Mouse (Mus musculus) forebrain, embryonic 14.5 days (tissue): ENCODE measurements at regions not wholly inside any gene's neighbourhood (a gene's known extent, or its start where the extent isn't known, plus 50 kb on each side); places are given as distances from the start of the nearest gene placed in this dataset.
A peak's percentile ranks its signal among the peaks of the same experiment; 100 is the strongest.
"Not testable (repeated sequence)": the region's sequence is repeated elsewhere in the genome, so short reads cannot be mapped to it uniquely, and the experiment has no call there.

Source experiments
- ATAC-seq: fragments of 200-750 bp; cut with Nextera tagmentation; 2 replicates; pipeline ENCODE4 v1.8.0; 2017; ENCODE audit warnings: mild to moderate bottlenecking, moderate library complexity
- DNase-seq: peaks from one replicate; pipeline ENCODE4 v3.0.0-alpha.2; 2015; ENCODE audit warnings: low spot score
- H3K27ac ChIP-seq: fragments of 300-500 bp; sonication (generic); 2 replicates; pipeline ENCODE4 v1.5.1; 2014; ENCODE audit warnings: low read depth, mild to moderate bottlenecking, control low read depth, low read length, moderate library complexity
- H3K27me3 ChIP-seq: fragments of 300-500 bp; sonication (generic); replicated peaks from 2 replicates; pipeline ENCODE4 v1.6.1; 2014; ENCODE audit warnings: low read length, control low read depth, mixed read lengths; ENCODE audit not compliant: control insufficient read depth, insufficient read depth
- H3K36me3 ChIP-seq: fragments of 300-500 bp; sonication (generic); 2 replicates; pipeline ENCODE4 v1.6.1; 2014; ENCODE audit warnings: low read length, control low read depth; ENCODE audit not compliant: control insufficient read depth, insufficient read depth
- H3K4me1 ChIP-seq: fragments of 300-500 bp; sonication (generic); 2 replicates; pipeline ENCODE4 v1.6.1; 2014; ENCODE audit warnings: antibody characterized with exemption, low read length, control low read depth; ENCODE audit not compliant: control insufficient read depth, insufficient read depth
- H3K4me2 ChIP-seq: fragments of 300-500 bp; sonication (generic); 2 replicates; pipeline ENCODE4 v1.6.1; 2014; ENCODE audit warnings: mild to moderate bottlenecking, control low read depth, low read length
- H3K4me3 ChIP-seq: fragments of 300-500 bp; sonication (generic); 2 replicates; pipeline ENCODE4 v1.5.1; 2014; ENCODE audit warnings: low read depth, low read length, control low read depth
- H3K9ac ChIP-seq: fragments of 300-500 bp; sonication (generic); 2 replicates; pipeline ENCODE4 v1.6.1; 2014; ENCODE audit warnings: mild to moderate bottlenecking, low read length, control low read depth, moderate library complexity
- H3K9me3 ChIP-seq: fragments of 300-500 bp; sonication (generic); replicated peaks from 2 replicates; pipeline ENCODE4 v1.6.1; 2016; ENCODE audit warnings: low read length, control low read depth, mixed read lengths; ENCODE audit not compliant: control insufficient read depth
- WGBS: fragments of 180-500 bp; shearing (Covaris S2); extraction: QIAGEN DNeasy Blood & Tissue Kit; methylation state at CpG from one replicate; pipeline ENCODE4 v1.1.7; 2014; 5-methylcytosine and 5-hydroxymethylcytosine counted together

DNA sequence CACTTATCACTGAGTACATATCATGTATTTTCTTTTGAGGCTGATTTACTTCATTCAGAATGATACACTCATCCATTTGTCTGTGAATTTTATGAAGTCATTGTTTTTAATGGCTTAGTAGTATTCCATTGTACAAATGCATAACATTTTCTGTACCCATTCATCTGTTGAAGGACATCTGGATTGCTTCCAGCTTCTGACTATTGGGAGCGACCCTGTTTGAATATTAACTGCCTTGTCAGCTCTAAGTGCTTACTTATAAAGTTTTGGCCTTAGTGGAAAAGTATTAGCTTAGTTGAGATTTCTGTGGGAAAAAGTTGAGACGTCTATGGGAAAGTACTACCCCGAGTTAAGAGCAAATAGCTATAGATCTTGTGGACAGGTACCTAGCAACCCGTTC is 120.4 kb downstream of the Hnmt start:
- Histone ChIP-seq H3K4me1 (no peaks in the 10 kb centered on the region), H3K27ac (no peak overlapping the region), H3K9me3 (no peaks in the 10 kb centered on the region), H3K9ac (no peak overlapping the region), H3K36me3 (no peaks in the 10 kb centered on the region), H3K27me3 (no peaks in the 10 kb centered on the region), H3K4me2 (no peak overlapping the region), H3K4me3 (no peak overlapping the region)
- DNase-seq (no peak), ATAC-seq (no peak)
- WGBS = 84% methylated on average over 4 of the region's 4 CpGs

DNA sequence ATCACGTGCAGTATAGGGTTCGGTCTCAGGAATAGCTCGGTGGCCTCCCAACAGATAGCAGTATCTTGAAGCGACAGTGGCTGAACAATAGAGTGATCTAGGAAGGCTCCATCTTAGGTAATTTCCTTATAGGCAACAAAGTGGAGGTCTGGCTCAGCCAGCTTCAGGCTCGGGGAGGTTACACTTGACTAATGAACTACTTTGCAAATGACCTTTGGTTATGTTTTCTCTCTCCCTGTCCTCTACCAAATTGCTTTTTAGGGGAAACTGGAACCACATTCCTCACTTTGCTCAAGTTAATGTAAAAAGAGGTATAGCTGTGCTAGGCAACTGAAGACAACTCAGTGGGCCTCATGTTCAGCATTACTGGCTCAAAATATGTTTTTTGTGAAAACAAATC is 122.3 kb downstream of the Hnmt start:
- H3K9me3 ChIP-seq = no peaks in the 10 kb centered on the region
- H3K27me3 ChIP-seq = no peaks in the 10 kb centered on the region
- no peaks in the 10 kb centered on the region for H3K36me3 ChIP-seq
- WGBS = 91% methylated on average over 5 of the region's 5 CpGs
- H3K27ac ChIP-seq = no peak overlapping the region
- no peak for ATAC-seq
- no peaks in the 10 kb centered on the region for H3K4me1 ChIP-seq
- no peak overlapping the region for H3K9ac ChIP-seq
- no peak overlapping the region for H3K4me3 ChIP-seq
- H3K4me2 ChIP-seq = no peak overlapping the region
- no peak for DNase-seq

DNA sequence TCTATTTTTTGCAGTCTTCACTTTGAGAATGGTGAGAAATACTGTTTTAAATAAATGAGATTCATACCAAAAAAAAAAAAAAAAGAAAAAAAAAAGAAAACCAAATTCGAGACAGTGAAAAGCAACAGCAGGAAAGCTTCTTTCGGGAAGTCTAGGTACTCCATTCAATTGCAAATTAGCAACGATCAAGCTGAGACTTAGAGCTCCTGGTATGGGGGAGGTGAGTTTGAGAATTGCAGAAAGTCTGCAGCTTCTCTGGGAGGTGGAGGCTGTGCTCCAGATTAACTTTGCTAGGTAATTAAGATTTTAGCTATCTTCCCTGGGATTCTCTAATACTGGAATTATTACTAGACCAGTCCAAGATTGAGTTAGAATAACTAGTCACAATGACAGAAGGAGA is 140.4 kb downstream of the Hnmt start:
- H3K27ac ChIP-seq, H3K4me3 ChIP-seq, ATAC-seq, H3K27me3 ChIP-seq, H3K9ac ChIP-seq, H3K36me3 ChIP-seq, H3K4me1 ChIP-seq, H3K9me3 ChIP-seq, H3K4me2 ChIP-seq: not testable (repeated sequence)
- peak; percentile 3 for DNase-seq
- WGBS = 32% methylated on average over 3 of the region's 3 CpGs

DNA sequence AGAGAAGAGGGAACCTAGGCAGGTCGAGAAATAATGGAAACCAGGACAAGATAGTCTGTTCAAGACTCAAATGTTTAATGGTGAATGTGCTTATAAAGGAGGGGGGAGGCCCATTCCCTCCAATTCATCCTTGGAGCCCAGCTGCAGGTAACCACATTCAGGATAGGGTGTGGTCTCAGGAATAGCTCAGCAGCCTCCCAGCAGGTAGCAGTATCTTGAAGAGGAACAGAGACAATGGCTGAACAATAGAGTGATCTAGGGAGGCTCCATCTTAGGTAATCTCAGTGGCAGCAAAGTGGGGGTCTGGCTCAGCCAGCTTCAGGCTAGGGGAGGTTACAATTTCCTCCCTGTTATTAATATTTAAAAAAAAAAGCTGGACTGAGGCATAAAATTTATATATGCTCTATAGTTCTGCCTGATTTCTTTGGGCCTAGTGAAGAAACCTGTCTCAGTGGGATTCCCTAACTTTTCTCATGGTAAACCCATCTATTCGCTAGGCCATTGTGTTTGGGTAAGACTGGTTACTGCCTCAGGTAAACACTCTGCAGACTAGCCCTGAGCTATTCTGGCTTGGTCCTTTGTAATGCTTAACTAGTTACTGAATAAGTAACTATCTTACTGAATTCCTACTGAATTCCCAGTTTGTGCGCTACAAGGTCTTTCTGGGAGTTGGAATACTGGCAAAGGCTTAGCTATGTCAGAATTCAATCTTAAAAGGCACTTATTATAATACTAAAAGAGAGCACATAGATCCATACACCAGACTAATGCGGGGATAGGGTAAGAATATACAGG is 142.1 kb downstream of the Hnmt start:
- not testable (repeated sequence) for ATAC-seq

DNA sequence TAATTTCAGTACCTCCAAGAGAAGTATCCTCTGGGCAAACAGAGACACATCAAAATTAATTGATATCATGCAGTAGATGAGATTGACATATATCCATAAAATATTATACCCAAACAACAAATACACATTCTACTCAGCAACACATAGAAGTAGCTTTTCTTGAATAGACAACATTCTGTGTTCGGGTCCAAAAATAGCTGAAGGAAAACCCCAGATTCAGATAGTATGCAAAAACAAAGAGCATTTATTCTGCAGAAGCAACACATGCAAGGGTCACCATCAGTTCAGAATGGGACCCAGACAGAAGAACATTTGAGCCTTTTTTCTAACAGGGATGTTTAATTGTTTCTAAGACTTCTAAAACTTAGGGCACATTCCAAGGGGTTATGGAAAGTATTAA is 150.1 kb downstream of the Hnmt start:
- H3K36me3 ChIP-seq = no peaks in the 10 kb centered on the region
- ATAC-seq (no peak), DNase-seq (no peak)
- no peak overlapping the region for H3K27ac ChIP-seq
- no peak overlapping the region for H3K4me3 ChIP-seq
- H3K4me1 ChIP-seq = no peaks in the 10 kb centered on the region
- 83% methylated on average over 1 of the region's 1 CpGs for WGBS
- H3K4me2 ChIP-seq = no peak overlapping the region
- no peaks in the 10 kb centered on the region for H3K27me3 ChIP-seq
- no peaks in the 10 kb centered on the region for H3K9me3 ChIP-seq
- no peak overlapping the region for H3K9ac ChIP-seq

More for the DNA sequence above, 142.1 kb downstream of the Hnmt start:
- H3K4me1 ChIP-seq, DNase-seq, H3K9ac ChIP-seq, H3K4me3 ChIP-seq, H3K4me2 ChIP-seq, H3K27ac ChIP-seq, H3K9me3 ChIP-seq, H3K27me3 ChIP-seq, H3K36me3 ChIP-seq: not testable (repeated sequence)
- 81% methylated on average over 4 of the region's 4 CpGs for WGBS

DNA sequence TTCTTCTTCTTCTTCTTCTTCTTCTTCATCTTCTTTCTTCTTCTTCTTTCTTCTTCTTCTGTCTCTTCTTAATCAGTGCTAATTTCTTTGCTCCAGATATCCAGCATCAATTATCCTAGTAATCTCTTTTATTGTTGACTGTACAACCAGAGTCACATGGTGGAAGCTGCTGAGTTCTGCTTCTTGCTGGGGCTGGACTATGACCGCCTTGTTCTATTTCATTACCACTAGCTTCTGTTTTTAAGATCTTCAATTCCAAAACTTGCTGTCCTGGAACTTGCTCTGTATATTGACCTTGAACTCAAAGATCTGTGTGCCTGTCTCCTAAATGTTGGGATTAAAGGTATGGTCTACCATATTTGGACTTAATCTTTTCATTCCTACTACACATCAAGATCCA is 152.2 kb downstream of the Hnmt start:
- Histone ChIP-seq H3K27ac (no peak overlapping the region), H3K4me3 (no peak overlapping the region), H3K36me3 (no peaks in the 10 kb centered on the region), H3K9me3 (no peaks in the 10 kb centered on the region), H3K4me1 (no peaks in the 10 kb centered on the region), H3K9ac (no peak overlapping the region), H3K4me2 (no peak overlapping the region), H3K27me3 (no peaks in the 10 kb centered on the region)
- DNase-seq = no peak
- 92% methylated on average over 1 of the region's 1 CpGs for WGBS
- no peak for ATAC-seq

DNA sequence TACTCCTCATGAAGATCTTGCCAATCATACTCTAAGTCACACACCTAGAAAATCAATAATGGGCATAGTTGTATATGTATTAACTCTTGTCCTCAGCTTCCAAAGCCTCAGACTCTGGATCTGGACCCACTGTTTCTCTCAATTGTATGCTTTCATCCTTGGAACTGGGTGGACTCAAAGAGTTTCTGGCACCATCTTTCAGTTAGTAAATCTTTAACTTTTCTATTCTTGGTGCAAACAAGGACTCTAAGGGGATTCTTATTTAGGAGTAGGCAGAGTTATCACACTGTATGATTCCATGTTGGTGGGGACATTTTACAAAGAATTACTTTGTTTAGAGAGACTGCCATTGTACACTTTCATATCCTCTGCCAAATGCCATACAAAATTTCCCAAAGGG is 156.0 kb downstream of the Hnmt start:
- no peak overlapping the region for H3K4me3 ChIP-seq
- H3K9ac ChIP-seq = no peak overlapping the region
- no peak overlapping the region for H3K4me2 ChIP-seq
- no peaks in the 10 kb centered on the region for H3K9me3 ChIP-seq
- ATAC-seq (no peak), DNase-seq (no peak)
- H3K36me3 ChIP-seq = no peaks in the 10 kb centered on the region
- H3K27me3 ChIP-seq = no peaks in the 10 kb centered on the region
- H3K27ac ChIP-seq = no peak overlapping the region
- H3K4me1 ChIP-seq = no peaks in the 10 kb centered on the region

DNA sequence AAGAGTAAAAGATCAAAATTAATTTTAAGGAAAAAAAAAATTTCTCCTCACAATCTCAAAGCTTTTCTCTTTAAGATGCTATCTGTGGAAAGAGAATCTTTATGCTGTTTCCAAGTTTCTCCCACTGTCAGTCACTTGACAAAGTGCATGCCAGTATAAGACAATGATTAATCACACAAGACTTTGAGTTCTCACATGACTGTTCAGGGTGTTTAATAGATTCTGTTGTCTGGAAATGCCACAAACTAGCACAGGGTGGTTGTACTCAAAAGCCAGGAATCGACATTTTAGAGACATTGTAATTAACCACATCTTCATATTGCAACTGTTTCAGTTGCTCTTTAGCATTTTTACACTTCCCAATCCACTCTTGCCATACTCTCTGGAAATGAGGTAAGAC is 181.8 kb downstream of the Hnmt start:
- Histone ChIP-seq H3K36me3 (no peaks in the 10 kb centered on the region), H3K27ac (no peak overlapping the region), H3K4me3 (no peak overlapping the region), H3K4me2 (no peak overlapping the region), H3K4me1 (no peaks in the 10 kb centered on the region), H3K9ac (no peak overlapping the region), H3K27me3 (no peaks in the 10 kb centered on the region), H3K9me3 (no peaks in the 10 kb centered on the region)
- DNase-seq = no peak
- WGBS = 75% methylated on average over 1 of the region's 1 CpGs
- no peak for ATAC-seq

DNA sequence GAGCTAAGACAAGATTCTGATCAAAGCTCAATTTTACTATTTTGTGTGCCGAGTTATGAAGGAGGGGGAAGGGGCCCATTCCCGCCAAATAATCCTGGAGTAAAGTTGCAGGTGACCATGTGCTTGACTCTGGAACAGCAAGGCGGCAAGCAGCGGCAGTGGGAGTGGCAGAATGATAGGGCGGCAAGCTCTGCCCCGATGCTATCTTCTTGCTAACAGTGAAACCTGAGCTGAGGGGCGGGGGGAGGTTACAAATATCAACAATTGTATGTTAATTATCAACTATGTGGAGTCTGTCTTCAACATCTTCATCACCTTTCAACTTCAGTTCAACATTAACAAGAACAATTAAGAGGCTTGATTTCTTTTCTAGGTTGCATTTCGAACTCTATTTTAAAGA is 182.9 kb downstream of the Hnmt start:
- 91% methylated on average over 8 of the region's 8 CpGs for WGBS
- no peak overlapping the region for H3K4me3 ChIP-seq
- no peak overlapping the region for H3K4me2 ChIP-seq
- no peak for DNase-seq
- ATAC-seq = no peak
- H3K9me3 ChIP-seq = no peaks in the 10 kb centered on the region
- no peaks in the 10 kb centered on the region for H3K36me3 ChIP-seq
- H3K4me1 ChIP-seq = no peaks in the 10 kb centered on the region
- no peaks in the 10 kb centered on the region for H3K27me3 ChIP-seq
- no peak overlapping the region for H3K9ac ChIP-seq
- no peak overlapping the region for H3K27ac ChIP-seq
